Mouse (Mus musculus): ENCODE measurements around the gene Cela3b.
"Not testable (repeated sequence)": the region's sequence is repeated elsewhere in the genome, so short reads cannot be mapped to it uniquely, and the experiment has no call there.

Cela3b gene

GRCm38 (mm10) chr4:137412185-137412709, 18.1 kb downstream of the Cela3b start:
- DNase-seq, result not testable (repeated sequence)

GRCm38 (mm10) chr4:137409691-137410090, 20.6 kb downstream of the Cela3b start, which contains the start of gene Cela3a:
TSS of gene Cela3a (minus strand) at chr4:137409791.
- DNase-seq, result no peak

GRCm38 (mm10) chr4:137405571-137405970, 24.8 kb downstream of the Cela3b start:
- DNase-seq, result no peak

- DNase-seq, result peak; percentile 24
Measured at GRCm38 (mm10) chr4:137396641-137397525, 33.5 kb downstream of the Cela3b start.

GRCm38 (mm10) chr4:137393378-137394135, 36.8 kb downstream of the Cela3b start:
- DNase-seq, result peak; percentile 38

- no peak for DNase-seq
Measured at GRCm38 (mm10) chr4:137392874-137393273, 37.5 kb downstream of the Cela3b start.

- DNase-seq, result no peak
Measured at GRCm38 (mm10) chr4:137391287-137391686, 39.1 kb downstream of the Cela3b start.

- no peak for DNase-seq
Measured at GRCm38 (mm10) chr4:137390196-137390595, 40.1 kb downstream of the Cela3b start.

GRCm38 (mm10) chr4:137388983-137389382, 41.4 kb downstream of the Cela3b start:
- DNase-seq, result no peak

GRCm38 (mm10) chr4:137388059-137388794, 42.1 kb downstream of the Cela3b start:
- DNase-seq, result peak; percentile 86

GRCm38 (mm10) chr4:137387482-137388058, 42.8 kb downstream of the Cela3b start:
- DNase-seq, result no peak

GRCm38 (mm10) chr4:137380702-137381605, 49.4 kb downstream of the Cela3b start:
- DNase-seq, result no peak

- DNase-seq, result no peak
Measured at GRCm38 (mm10) chr4:137379713-137380255, 50.6 kb downstream of the Cela3b start.

GRCm38 (mm10) chr4:137379085-137379484, 51.3 kb downstream of the Cela3b start:
- no peak for DNase-seq

GRCm38 (mm10) chr4:137377526-137378304, 52.6 kb downstream of the Cela3b start:
- DNase-seq, result no peak

GRCm38 (mm10) chr4:137376778-137377177, 53.6 kb downstream of the Cela3b start:
- DNase-seq, result no peak

- no peak for DNase-seq
Measured at GRCm38 (mm10) chr4:137375314-137376278, 54.7 kb downstream of the Cela3b start.

- no peak for DNase-seq
Measured at GRCm38 (mm10) chr4:137373711-137374110, 56.6 kb downstream of the Cela3b start.
